Mouse (Mus musculus) lung, postnatal 14 days (tissue): ENCODE measurements around the gene Pmfbp1.
"Not testable (repeated sequence)": the region's sequence is repeated elsewhere in the genome, so short reads cannot be mapped to it uniquely, and the experiment has no call there.

ENCODE experiments used
- DNase-seq: peaks from one replicate; pipeline ENCODE4 v3.0.0; 2021

Pmfbp1 gene

GRCm38 (mm10) chr8:109493727-109494126, at the start of gene Pmfbp1:
Pmfbp1 (plus strand) TSS chr8:109494027.
- no peak for DNase-seq

DNA sequence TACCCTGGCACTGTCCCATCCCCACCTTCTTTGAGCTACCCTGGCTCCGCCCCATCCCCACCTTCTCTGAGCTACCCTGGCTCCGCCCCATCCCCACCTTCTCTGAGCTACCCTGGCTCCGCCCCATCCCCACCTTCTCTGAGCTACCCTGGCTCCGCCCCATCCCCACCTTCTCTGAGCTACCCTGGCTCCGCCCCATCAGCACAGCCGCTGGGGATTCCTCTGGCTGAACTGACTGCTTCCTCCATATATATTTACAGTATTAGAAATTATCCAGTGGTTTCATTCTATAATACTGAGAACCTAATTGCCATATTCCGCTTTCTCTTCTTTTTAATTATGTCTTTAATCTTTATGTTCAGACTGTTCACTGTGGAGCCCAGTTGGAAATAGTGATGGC, 46.9 kb upstream of the Pmfbp1 start:
- not testable (repeated sequence) for DNase-seq

- no peak for DNase-seq
Observed at GRCm38 (mm10) chr8:109451000-109451399, 42.8 kb upstream of the Pmfbp1 start.

- DNase-seq: no peak
Observed at GRCm38 (mm10) chr8:109455113-109455512, 38.7 kb upstream of the Pmfbp1 start.

- no peak for DNase-seq
Observed at GRCm38 (mm10) chr8:109457387-109457786, 36.4 kb upstream of the Pmfbp1 start.

DNA sequence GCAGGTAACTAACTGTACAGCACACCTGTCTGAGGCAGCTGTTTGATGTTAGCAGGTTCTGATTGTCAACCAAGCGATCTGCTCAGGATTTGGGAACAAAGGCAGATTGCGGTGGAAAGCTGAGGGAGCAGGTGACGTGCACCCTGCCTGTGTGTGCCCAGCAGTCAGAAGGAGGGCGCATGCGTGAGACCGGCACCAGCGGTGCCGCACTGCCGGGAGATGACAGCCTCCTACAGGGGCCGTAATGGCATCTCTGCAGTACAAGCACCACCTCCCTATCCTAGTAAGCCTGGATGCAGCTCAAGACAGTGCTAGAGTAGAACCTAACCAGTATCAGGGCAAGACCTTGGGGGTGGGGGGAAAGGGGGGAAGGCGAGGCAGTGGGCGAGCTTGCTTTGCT, 35.2 kb upstream of the Pmfbp1 start:
- DNase-seq: peak; percentile 21

- DNase-seq: no peak
Observed at GRCm38 (mm10) chr8:109463075-109463474, 30.8 kb upstream of the Pmfbp1 start.

DNA sequence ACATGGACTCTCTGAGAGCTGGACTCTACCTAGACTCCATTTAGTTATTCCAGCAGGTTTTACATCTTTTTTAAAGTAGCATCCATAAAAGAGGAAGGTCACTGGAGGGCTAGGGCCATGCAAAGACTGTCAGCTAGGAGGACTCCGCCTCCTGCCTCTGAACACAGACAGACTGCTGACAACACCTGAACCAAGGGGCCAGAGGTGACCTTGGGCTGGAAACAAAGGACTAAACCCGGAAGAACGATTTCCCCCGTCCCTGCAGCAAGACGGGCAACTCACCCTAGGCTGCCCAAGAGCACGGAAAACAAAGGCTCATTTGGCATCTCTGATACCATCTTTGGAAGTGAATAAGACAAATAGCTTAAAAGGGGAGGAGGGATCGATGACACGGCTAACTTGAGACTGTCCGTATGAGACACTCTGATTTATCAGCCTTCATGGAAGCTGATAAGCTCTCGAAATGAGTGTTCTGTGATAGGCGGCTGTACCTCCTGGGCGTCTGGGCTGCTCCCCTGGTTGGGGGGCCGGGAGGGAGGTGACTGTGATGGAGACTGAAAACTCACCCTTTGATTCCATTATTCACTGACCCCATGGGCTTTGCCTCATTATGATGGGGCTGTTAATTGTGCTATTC, 30.0 kb upstream of the Pmfbp1 start:
- no peak for DNase-seq

GRCm38 (mm10) chr8:109464451-109464891, 29.4 kb upstream of the Pmfbp1 start:
- peak; percentile 39 for DNase-seq

DNA sequence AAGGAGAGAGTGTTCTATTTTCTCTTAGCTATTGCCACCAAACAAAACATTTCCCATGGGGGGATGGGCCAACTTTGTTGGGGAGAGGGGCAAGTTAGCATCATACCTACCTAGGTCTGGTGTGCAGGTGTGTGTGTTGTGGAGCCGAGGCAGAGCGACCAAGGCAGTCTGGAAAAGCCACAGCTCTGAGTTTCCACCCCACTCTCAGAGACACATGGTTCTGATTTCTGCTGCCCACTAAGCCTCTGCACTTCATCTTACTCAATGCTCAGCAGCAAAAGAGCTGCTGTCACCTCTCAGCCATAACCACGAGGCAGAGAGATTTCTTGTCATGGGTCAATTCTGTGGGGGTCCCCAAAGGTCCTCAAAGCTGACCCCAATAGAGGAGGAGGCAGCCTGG, 28.8 kb upstream of the Pmfbp1 start:
- DNase-seq: no peak

DNA sequence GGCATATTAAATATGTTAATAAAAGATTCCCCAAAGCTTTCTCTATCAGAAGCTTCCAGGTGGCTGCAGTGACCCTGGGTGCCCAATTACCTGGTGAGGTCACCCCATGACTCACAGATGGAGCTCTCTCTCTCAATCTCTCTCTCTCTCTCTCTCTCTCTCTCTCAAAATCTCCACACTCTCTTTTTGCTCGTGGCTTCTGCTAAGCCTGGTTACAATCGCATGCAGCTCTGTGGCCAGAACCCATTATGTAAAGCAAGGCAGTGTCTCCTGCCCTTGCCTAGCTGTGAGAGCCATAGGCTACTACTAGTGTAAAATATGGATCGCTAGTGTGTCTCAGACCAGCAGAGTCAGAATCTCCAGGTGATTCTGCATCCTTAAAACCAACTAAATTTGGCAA, 28.1 kb upstream of the Pmfbp1 start:
- DNase-seq: no peak

DNA sequence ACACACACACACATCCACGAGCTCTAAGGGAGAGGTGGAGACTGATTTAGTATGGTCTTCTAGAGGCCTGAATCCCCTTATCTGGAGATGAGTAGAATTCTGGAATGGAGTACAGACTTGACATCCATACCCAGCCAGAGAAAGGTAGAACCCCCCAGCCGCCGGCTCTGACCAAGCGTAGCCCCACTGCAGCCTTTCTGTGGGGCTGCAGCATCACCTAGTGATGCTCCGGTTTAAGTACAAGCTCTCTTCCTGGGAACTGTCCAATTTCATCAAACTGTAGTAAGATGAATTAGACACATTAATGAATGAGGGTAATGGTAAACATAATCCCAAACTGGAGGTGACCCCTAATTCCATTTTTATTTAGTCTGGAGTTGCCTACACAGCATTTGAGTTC, 26.3 kb upstream of the Pmfbp1 start:
- DNase-seq: no peak

GRCm38 (mm10) chr8:109468112-109468511, 25.7 kb upstream of the Pmfbp1 start:
- DNase-seq: no peak

DNA sequence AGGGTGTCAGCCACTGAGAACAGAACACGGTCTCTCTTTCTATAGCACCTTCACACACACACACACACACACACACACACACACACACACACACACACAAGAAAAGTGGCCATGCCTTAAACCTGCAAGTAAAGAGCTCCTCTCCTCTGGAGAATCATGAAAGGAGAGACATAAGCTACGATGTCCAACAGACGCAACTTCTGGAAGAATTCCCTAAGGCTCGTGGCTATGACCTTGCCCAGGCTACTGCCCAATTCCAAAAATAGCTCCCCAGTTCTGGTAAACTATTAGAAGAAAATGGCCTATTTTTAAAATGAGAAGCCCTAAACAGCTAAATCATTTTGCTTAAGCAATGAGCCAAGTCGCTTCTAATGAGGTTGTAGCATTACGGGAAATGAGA, 22.0 kb upstream of the Pmfbp1 start:
- no peak for DNase-seq

DNA sequence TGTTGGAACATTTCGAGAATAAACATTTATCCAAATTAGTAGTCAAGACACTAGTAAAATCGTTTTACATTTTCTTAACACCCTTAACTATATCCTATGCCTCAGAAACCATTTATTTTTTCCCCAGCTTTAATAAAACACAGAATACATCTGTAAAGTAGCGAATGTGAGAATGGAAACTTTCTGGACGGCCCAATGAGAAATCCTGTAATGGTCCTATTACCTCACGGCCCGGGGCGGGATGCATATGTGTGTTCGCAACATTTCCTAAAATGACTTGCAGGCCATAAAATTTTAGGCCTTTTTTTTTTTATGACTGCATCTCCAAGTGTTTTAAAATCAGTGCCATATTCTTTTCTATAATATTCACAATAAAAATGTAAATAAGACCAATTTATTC, 21.4 kb upstream of the Pmfbp1 start:
- no peak for DNase-seq

DNA sequence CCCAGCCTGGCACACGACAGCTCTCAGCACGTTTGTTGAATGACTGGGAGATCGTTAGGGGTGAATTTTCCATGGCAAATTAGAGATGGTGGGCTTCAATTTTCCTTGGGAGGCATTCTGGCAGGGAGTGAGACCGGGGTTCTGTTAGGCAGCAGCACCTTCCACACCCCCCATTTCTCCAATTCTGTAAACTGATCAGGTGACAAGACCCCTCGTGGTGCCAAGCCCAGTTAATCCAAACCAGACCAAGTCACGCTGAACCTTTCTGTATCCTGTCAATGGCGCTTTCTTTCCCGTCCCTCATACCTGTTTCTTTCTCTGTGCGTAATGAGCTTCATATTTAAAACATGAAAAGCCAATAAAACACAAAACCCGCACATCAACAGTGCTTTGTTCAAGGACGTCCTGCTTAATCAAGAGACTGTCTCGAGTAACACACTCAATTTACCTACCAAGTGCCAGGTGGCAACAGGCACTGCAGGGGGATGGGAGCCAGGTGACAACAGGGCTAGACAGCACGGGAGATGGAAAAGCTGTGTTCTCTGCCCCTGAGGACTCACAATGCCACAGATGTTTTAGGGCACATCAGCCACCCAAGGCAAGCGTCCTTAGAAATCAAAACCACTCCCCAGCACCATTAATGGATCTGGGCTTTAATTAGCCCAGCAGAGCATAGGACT, 19.2 kb upstream of the Pmfbp1 start:
- DNase-seq: no peak

GRCm38 (mm10) chr8:109475436-109475835, 18.4 kb upstream of the Pmfbp1 start:
- DNase-seq: no peak

- no peak for DNase-seq
Observed at GRCm38 (mm10) chr8:109478586-109478985, 15.2 kb upstream of the Pmfbp1 start.

DNA sequence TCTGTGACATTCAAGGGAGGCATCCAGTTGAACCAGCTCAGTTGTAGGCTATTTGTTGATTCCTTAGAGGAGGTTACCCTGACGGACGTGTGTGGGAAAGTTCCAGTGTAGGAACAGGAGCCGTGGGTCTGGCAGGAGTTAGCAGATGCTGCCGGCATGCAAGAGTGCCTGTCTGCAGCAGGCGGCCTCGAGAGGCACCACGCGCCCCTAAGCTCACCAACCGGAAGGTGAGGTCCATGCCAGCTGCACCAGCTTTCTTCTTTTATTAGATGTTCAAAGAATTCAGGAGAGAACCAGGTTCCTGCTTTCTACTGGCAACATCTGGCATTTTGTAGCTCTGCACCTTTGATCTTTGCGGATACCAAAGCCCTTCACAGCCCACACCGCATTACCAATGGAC, 9.1 kb upstream of the Pmfbp1 start:
- DNase-seq: no peak

DNA sequence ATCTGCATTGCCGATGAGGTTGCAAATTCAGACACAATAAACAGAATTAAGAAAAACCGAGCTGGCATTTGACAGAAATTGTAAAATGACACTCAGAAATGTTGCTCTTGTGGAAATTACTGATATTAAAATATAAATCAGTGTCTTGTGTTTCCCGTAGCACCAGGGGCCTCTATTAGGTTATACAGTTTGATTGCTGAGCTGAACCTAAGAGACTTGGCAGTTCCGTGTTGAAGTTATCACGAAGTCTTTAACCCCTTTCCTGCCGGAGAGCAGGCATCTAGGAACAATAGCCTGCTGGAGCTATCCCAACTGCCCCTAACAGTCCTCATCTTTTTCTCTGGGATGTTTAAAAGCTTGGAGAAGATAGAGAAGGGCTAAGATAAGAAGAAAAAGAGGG, 8.3 kb upstream of the Pmfbp1 start:
- no peak for DNase-seq

DNA sequence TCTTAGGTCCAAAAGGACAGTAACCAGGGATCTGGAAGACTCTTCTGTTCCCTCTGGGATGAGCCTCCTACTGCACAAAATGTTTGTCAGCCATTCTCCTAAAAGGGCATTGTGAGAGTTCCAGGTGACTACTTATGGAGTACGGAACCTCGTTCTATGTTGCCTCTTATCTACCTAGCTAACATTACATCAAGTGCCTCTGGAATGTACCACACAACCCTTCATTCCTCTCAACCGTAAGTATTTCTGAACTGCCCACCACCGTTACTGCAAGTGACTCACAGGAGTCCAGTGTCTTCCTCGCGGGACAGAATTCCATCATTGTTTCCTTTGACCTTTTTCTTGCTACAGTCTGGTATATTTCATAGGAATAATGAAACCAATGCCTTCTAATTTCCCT, 1.0 kb upstream of the Pmfbp1 start:
- no peak for DNase-seq

DNA sequence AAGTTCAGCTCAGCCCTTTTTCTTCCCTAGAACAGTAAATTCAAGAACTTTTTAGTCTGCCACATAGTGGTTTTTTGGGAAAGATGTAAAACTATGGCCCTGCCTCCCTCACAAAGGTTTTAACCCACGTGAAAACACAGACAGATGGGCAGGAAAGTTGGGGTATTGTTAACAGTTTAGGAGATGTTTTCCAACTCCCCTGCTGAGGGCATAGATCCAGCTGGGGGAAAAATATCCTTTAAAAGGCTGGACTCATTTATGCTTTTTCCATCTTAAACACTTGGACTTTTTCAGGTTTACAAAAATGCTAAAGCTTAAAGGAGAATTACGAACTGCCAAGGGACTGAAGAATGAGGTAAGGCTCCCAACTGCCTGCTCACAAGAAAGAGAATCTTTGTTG, 774 bp downstream of the Pmfbp1 start:
- no peak for DNase-seq

GRCm38 (mm10) chr8:109497431-109497830, 3.6 kb downstream of the Pmfbp1 start:
- no peak for DNase-seq

DNA sequence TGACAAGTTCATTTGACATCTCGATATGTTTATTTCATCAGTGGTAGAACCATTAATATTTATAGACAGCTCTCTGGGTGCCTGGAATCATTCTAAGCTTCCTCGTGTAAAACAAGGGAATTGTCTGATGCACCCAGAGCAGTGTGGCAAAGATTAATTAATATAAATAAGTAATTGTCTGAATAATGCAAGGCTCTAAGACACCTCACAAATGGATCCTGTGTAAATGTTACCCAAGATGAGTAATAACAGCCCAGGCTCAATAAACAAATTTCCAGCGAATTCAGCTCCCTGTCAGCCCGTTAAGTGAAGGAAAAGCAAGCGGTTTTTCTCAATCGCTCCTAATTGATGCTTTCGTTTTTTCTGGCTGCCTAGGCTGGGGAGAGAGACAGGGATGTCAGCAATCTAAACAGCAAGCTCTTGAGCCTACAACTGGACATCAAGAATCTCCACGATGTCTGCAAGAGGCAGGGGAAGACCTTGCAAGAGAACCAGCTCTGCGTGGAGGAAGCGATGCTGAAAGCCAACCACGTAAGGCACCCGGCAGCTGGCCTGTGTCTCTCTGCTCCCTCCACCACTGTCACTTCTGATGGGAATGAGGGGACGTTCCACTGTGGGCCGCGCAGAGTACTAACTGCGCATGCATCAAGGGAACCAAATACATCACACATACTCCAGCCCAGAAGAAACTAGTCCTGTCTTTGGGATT, 5.3 kb downstream of the Pmfbp1 start:
- peak; percentile 51 for DNase-seq
